Mouse (Mus musculus) embryonic facial prominence, embryonic 13.5 days (tissue): ENCODE measurements around the gene Lrrk1. TPM values are rescaled to one million over a fixed set of nuclear protein-coding genes. Genes with fewer than 3 reads are reported as not detected.

Experiments
- ATAC-seq: fragments of 200-750 bp; cut with Nextera tagmentation; 2 replicates; pipeline ENCODE4 v1.8.0; 2017; ENCODE audit warnings: low read depth; ENCODE audit not compliant: insufficient number of reproducible peaks, insufficient read depth, low FRiP score, low TSS enrichment
- H3K27ac ChIP-seq: fragments of 300-500 bp; sonication (generic); 2 replicates; pipeline ENCODE4 v1.5.1; 2015; ENCODE audit warnings: moderate library complexity, mild to moderate bottlenecking, inconsistent platforms
- H3K27me3 ChIP-seq: fragments of 300-500 bp; sonication (generic); 2 replicates; pipeline ENCODE4 v1.6.1; 2015; ENCODE audit warnings: mild to moderate bottlenecking, inconsistent platforms
- H3K36me3 ChIP-seq: fragments of 300-500 bp; sonication (generic); 2 replicates; pipeline ENCODE4 v1.6.1; 2015; ENCODE audit warnings: mild to moderate bottlenecking, inconsistent platforms
- H3K4me1 ChIP-seq: fragments of 300-500 bp; sonication (generic); 2 replicates; pipeline ENCODE4 v1.6.1; 2015; ENCODE audit warnings: inconsistent platforms
- H3K4me2 ChIP-seq: fragments of 300-500 bp; sonication (generic); 2 replicates; pipeline ENCODE4 v1.6.1; 2015; ENCODE audit warnings: moderate library complexity, mild to moderate bottlenecking, inconsistent platforms
- H3K4me3 ChIP-seq: fragments of 300-500 bp; sonication (generic); 2 replicates; pipeline ENCODE4 v1.5.1; 2015; ENCODE audit warnings: mild to moderate bottlenecking, inconsistent platforms
- H3K9ac ChIP-seq: fragments of 300-500 bp; sonication (generic); 2 replicates; pipeline ENCODE4 v1.6.1; 2015; ENCODE audit warnings: mild to moderate bottlenecking, inconsistent platforms
- H3K9me3 ChIP-seq: fragments of 300-500 bp; sonication (generic); 2 replicates; pipeline ENCODE4 v1.6.1; 2016; ENCODE audit warnings: inconsistent platforms
- WGBS: fragments of 180-500 bp; shearing (Covaris S2); methylation state at CpG from one replicate; pipeline ENCODE4 v1.1.7; 2015; ENCODE audit warnings: mixed read lengths; 5-methylcytosine and 5-hydroxymethylcytosine counted together
- microRNA-seq: library from miRNA; unstranded; fragments of <30 nt; microRNA quantifications from one replicate; pipeline ENCODE4, GENCODE M21; 2016
- polyA plus RNA-seq: library from polyadenylated mRNA; unstranded; fragments of >200 nt; fragmentation: Nextera tagmentation; extraction: Ambion mirVana; gene quantifications from 2 replicates; pipeline ENCODE4 v1.2.1, GENCODE M21; 2015

The Lrrk1 gene
- polyA plus RNA-seq, 1 experiment from 2014 or later = 15.8 TPM

DNA sequence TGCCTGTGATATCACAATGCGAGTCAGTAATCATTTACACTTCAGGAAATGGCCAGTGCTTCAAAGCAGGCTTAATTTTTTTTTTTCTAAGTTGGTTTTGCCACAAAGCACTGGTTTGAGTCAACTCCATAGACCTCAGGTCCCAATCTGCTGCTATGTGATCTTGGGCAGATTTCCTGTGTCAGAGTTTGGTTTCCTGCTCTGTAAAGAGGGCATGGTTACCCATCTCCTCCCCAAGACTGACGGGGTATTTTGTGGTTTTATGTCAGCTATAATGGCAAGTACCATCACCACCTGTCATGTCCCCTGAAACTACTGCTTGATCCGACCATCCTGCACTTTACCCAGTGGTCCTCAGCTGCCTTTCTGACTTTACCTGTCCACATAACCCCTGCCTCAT is 207.9 kb downstream of the Lrrk1 start:
- no peak overlapping the region for H3K9ac ChIP-seq
- no peak for ATAC-seq

DNA sequence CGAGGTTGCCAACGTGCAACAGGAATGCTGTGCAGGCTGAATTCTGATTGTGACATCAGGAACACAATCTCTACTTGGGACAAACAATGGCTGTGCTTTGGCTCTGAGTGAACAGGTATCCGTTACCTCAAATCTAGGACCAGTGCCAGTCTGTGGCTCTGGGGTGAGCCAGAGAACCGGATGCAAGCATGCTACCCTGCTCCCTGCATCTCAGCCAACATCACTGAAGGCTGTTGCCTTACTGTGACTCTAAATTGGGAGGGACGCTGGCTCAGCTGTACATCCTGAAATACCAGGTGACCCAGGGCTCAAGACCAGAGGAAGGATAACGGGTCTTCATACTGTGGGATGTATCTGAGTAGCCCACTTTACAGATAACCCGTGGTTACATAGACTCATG is 208.4 kb downstream of the Lrrk1 start:
- no peak overlapping the region for H3K9ac ChIP-seq
- H3K4me1 ChIP-seq = peaks cover 21% of the 10 kb centered on the region
- no peaks in the 10 kb centered on the region for H3K9me3 ChIP-seq
- 80% methylated on average over 7 of the region's 7 CpGs for WGBS
- H3K36me3 ChIP-seq = peaks cover 13% of the 10 kb centered on the region
- no peak for ATAC-seq
- H3K27ac ChIP-seq = peak overlapping the region; percentile 8; the same call in 1 of the 2 replicates
- no peak overlapping the region for H3K4me3 ChIP-seq
- H3K27me3 ChIP-seq = no peaks in the 10 kb centered on the region
- H3K4me2 ChIP-seq = no peak overlapping the region

More for the DNA sequence above, 207.9 kb downstream of the Lrrk1 start:
- Histone ChIP-seq H3K36me3 (peaks cover 8% of the 10 kb centered on the region), H3K27me3 (no peaks in the 10 kb centered on the region), H3K4me2 (no peak overlapping the region), H3K27ac (no peak overlapping the region), H3K4me3 (no peak overlapping the region), H3K4me1 (peaks cover 21% of the 10 kb centered on the region), H3K9me3 (no peaks in the 10 kb centered on the region)
- WGBS = 80% methylated on average over 3 of the region's 3 CpGs

DNA sequence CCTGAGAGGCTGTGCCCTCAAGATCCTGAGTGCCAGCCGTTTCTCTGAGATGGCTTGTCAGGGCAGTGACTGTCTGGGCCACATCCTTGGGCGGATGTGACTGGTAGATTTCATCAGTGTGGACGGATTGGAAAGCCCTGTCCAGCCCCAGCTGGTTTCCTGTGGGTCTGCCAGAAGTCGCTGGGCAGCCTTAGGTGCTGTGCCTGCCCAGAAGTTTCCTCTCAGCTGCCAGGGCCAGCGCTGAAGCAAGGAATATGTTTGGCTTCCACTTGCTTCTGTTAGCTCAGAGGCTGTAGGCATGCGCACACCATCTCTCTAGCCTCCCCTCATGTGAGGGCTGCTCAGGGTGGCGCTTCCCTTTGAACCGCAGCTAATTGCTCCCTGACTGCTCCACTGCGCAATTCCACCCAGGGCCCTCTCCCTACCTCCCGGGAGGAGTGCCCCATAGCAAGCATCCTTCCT is 209.0 kb downstream of the Lrrk1 start:
- WGBS = 42% methylated on average over 10 of the region's 10 CpGs
- Histone ChIP-seq H3K27me3 (no peaks in the 10 kb centered on the region), H3K4me1 (peaks cover 21% of the 10 kb centered on the region), H3K36me3 (peaks cover 18% of the 10 kb centered on the region), H3K4me3 (no peak overlapping the region), H3K4me2 (no peak overlapping the region), H3K9me3 (no peaks in the 10 kb centered on the region), H3K9ac (no peak overlapping the region), H3K27ac (peak overlapping the region; percentile 8; the same call in 1 of the 2 replicates)
- no peak for ATAC-seq

- no peak overlapping the region for H3K9ac ChIP-seq
- no peak for ATAC-seq
- H3K27ac ChIP-seq = no peak overlapping the region
- no peak overlapping the region for H3K4me3 ChIP-seq
- no peaks in the 10 kb centered on the region for H3K9me3 ChIP-seq
- 91% methylated on average over 6 of the region's 6 CpGs for WGBS
- no peaks in the 10 kb centered on the region for H3K27me3 ChIP-seq
- peaks cover 27% of the 10 kb centered on the region for H3K36me3 ChIP-seq
- H3K4me2 ChIP-seq = no peak overlapping the region
- peaks cover 17% of the 10 kb centered on the region for H3K4me1 ChIP-seq
Measured at GRCm38 (mm10) chr7:66178101-66178500, 210.0 kb downstream of the Lrrk1 start.

- Histone ChIP-seq H3K4me2 (no peak overlapping the region), H3K9me3 (no peaks in the 10 kb centered on the region), H3K4me1 (peaks cover 15% of the 10 kb centered on the region), H3K27me3 (no peaks in the 10 kb centered on the region), H3K9ac (no peak overlapping the region), H3K36me3 (peaks cover 39% of the 10 kb centered on the region), H3K4me3 (no peak overlapping the region), H3K27ac (no peak overlapping the region)
- no peak for ATAC-seq
- WGBS = 83% methylated on average over 4 of the region's 4 CpGs
Measured at GRCm38 (mm10) chr7:66176929-66177328, 211.2 kb downstream of the Lrrk1 start.

Small RNA genes lying within 50 kb of the gene (microRNA-seq; reads per million reads assigned to microRNA genes)
- not detected for gene Mir7057

Other genes starting within 250 kb of the Lrrk1 start
- not detected in 2 replicates for gene Gm10974, start 22.4 kb downstream of the Lrrk1 start, polyA plus RNA-seq
- 17.3 and 18.8 TPM in 2 replicates for gene Aldh1a3, start 39.2 kb upstream of the Lrrk1 start, polyA plus RNA-seq